Mouse (Mus musculus): ENCODE results near the gene Itpr1.
A peak's percentile ranks its signal among the peaks of the same experiment; 100 is the strongest.

Itpr1 gene

DNA sequence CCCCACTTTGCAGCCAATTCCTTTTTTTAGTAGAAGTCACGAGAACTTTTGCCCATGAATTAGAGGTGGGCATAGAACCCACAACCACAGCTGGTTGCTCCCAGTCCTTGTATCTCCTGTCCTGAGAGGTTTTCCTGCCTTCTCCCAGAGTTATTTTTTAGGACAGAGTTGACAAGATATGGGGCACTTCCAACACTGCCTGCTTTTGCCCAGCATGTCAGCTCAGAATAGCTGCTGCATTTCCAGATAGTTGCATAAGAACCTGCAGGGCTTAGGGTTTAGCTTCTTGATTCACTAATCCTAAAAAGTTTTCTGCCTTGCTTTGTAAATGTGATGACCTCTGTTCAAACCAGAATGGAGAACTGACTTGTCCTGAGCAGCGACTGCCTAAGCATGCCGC lies 185.1 kb downstream of the Itpr1 start:
- peak; percentile 64 for ATAC-seq (ENCODE audit: low TSS enrichment)

DNA sequence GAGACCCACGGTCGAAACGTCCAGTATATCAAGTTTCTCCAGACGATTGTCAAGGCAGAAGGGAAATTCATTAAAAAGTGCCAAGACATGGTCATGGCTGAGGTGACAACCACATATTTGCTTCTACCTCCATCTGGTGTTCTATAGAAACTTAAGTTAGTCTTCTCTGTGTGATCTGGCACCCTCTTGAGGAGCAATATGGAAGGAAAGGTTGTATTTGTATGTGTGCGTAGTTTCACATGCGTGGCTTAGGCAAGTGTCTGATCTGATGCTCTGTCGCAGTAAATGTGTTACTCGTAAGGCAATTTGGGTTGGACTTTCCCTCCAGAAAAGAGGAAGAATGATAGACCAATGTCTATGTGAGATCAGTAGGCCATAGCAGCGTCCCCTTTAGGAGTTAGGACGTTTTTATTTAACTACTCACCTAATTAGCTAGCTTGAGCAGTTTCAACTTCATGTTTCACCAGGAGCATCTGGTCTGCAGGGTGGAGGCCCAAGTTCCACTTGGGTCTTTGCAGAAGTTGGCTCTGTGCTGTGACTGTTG lies 188.6 kb downstream of the Itpr1 start:
- peak; percentile 60 for ATAC-seq (ENCODE audit: low TSS enrichment)

DNA sequence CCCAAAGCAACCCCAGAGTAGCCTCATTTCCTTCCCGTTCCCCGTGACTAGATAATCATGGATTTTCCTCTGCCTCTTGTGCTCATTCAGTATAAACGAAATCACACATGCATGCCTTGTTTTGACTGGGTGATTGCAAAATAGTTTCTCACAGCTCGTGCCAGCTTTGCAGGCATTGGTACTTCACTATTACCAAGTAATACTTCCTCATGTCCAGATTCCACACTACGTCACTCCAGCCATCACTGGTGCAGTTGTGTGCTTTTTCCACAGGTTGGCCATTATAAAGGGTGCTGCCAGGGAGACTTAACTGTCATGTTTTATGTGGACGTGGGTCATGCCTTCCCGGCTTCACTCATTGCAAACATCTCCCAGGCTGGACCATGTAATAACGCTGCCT lies 191.8 kb downstream of the Itpr1 start:
- no peak for ATAC-seq (ENCODE audit: low TSS enrichment)

DNA sequence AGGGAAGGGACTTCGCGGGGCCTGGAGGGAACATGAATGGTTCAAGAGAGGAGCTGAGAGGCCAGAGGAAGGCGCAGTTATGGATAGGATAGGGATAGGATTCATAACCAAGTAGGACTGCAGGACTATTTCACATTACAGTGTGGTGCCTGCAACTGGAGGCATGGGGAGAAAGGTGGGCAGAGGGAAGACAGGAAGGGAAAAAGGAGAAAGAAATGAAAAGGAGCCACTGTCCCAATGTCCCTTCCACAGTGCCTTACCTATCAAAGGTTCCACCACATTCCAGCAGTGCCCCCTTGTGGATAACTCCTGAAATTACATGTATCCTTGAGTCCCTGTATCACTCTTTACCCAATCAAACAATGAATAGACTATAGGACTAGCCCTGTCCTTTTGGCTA lies 195.2 kb downstream of the Itpr1 start:
- peak; percentile 68 for ATAC-seq (ENCODE audit: low TSS enrichment)

DNA sequence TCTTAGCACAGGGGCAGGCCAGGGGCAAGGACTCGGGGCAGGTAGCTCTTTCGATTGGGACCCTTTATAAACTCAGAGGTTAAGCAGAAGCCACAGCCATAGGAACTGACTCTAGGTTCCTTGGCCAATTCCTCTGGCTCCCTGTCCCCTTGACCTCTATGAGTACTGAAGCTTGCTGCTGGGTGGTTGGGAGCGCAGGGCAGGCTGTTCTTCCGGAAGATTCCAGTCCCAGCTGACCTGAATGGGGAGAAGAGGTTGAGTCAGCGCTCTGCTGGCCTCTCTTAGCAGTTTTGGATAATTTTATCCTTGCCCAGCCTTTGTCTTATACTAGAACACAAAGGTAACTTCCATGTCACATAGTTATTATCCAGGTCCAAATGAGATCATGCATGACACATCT lies 195.8 kb downstream of the Itpr1 start:
- no peak for ATAC-seq (ENCODE audit: low TSS enrichment)

DNA sequence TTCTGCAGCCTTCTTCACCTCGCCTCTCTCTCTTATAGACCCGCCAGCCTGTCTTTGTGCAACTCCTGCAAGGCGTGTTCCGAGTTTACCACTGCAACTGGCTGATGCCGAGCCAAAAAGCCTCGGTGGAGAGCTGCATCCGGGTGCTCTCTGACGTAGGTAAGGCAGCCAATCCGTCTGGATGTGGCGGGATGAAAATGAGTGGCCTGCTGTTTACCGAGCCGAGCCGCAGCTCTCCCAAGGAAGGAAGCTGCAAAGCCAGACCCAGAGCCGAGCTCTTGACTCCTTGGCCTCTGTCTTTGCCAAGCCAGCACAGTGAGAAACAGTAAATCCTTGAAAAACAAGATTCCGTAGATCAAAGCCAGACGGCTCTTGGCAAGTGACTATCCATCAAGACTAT lies 197.9 kb downstream of the Itpr1 start:
- peak; percentile 10; the same call in 1 of the 2 replicates for ATAC-seq (ENCODE audit: low TSS enrichment)

DNA sequence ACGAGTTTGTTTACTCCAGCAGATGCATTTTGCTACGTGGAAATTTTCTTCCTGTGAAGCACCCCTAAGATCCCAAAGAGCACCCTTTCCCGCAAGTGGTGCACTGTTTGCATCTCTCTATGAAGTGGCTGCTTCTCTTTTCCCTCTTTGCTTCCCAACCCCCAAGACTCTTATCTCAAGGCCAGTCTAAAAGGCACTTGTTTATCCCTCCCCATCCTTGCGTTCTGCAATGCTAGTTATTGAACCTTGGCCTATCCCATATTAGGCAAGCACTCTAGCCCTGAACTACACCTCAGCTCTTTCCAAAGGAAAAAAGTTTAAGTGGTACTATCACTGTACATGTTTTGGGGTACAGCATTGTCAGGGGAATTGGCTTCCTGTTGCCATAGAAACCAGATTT lies 198.3 kb downstream of the Itpr1 start:
- no peak for ATAC-seq (ENCODE audit: low TSS enrichment)

DNA sequence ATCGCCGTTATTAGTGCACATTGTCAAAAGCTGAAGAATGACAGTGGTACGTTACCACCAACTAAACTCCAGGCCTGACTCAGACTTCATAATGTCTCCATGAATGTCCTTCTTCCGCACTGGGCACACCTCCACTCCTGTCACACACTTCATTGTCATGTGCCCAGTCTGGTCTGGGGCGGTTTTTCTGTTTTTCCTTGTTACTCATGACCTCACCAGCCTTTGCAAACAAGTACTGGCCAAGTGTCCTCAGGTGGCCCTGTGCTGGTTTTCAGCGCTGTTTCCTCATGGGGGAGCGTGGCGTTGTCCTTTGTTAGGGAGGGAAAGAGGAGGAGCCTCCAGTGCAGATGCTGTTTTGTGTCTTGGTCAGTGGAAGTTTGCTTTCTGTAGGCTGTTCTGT lies 200.1 kb downstream of the Itpr1 start:
- ATAC-seq (ENCODE audit: low TSS enrichment), result no peak

DNA sequence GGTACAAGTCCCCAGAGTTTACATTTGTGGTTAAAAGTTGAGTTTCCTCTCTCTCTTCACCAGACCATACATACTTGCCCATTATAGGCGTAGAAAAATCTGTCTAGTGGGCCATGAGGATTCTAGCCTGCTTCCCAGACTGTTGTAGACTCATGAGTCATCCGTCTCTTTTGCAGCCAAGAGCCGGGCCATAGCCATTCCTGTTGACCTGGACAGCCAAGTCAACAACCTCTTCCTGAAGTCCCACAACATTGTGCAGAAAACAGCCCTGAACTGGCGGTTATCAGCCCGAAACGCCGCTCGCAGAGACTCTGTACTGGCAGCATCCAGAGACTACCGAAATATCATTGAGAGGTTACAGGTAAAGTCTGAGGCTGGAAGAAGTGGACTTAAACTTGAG lies 200.7 kb downstream of the Itpr1 start:
- no peak for ATAC-seq (ENCODE audit: low TSS enrichment)

DNA sequence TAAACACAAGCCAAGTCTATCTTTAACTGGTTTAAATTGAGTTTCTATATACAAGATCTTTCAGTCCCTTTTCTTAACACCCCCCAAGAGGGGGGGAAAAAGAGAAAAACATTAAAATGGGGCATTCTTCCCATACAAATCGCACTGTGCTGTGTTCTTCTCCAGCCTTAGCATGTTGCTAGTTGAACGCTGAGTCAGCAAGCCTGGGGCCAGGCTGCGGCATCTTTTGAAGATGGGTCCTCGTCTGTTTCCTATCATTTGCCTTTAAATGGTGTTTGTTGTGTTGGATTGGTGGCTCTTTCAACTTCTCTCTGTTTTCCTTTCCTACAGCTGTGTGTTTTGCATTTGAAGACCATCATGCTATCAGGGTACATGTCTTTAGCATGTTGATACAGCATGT lies 203.0 kb downstream of the Itpr1 start:
- ATAC-seq (ENCODE audit: low TSS enrichment), result no peak

DNA sequence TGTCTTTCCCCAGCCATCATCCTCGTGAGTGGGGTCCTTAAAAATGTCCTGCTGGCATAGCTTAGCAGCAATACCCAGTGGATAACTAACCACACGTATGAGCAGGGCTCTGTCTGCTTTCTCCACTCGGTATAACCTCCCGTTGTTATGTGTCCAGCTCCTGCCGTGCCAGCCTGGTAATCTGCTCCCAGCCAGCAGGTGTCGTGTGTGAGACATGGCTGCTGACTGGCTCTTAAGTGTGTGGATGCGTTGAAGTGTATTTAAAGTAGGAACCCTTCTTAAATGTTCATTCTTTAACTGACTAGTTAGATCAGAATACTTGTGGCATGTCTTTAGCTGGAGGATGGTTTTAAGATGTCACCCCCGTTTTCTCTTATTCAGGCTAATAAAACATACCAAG lies 204.6 kb downstream of the Itpr1 start:
- ATAC-seq (ENCODE audit: low TSS enrichment), result peak; percentile 91

DNA sequence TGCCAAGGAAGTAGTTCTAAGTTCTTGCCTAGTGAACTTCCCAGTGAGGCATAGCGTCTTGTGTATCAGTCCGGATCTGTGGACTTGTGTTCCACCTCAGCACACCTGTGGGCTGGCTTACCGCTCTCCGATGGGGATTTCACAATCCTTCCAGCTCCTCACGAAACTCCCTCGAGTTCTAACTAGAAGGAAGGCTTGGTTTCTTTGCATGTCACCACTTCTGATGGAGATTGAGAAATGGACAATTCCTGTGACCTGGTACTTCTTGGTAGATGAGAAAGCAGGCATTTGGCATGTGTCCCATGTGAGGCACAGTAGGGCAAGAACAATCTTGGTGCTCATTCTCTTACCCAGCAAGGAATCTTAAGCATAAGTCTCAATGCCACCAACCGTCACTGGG lies 205.3 kb downstream of the Itpr1 start:
- ATAC-seq (ENCODE audit: low TSS enrichment), result no peak

DNA sequence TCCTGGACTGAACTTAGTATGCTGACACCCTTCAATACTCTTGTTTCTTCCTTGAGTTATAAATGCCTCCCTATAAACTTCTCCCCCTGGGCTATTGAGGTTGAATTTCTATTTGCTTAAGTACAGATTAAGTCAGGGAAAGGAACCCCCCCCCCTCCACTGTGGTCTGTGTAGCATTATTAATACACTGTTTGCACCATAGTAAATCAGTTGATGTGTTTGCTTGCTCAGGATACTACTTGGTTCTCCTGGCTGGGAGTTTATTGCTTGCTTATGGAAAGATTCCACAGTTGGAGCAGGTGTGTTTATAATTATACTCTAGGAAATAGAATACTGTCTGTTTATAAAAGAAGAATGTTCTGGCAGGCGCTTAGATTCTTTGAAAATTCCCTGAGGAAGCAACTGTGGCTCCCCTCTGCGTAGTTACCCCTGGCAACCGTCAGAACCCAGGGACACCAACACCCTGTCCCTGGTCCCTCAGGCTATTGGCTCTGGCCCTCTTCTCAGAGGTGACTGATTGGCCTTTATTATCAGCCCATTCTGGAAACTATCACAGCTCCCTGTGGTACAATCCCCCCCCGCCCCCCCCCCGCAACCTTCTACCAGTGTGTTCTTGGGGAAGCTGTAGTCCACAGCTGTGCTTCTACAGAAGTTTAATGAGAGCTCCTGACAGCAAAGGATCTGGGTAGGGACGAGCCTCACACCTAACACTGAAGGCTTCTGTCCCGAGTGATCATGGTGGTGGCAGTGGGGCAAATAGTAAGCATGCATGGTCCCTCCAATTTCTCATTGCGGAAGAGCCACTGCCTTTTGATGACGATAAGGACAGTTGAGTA lies 212.1 kb downstream of the Itpr1 start:
- no peak for ATAC-seq (ENCODE audit: low TSS enrichment)

DNA sequence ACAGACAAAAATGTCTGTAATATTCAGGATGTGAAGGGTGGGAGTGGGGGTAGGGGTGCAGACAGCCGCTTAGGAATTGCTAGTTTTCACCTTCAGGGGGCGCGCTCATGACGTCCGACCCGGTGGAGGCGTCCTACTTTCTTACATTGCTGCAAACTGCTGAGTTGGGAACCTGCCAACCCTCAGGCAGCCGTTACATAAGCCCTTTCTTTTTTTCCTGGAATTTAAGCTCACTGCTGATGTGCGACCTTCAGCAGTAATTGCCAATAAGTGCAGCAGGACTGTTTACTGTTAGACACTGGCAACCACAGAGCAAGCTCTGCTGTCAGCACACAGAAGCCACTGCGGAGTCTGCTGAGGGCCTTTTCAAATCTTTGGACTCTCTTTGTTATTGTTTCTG lies 213.9 kb downstream of the Itpr1 start:
- ATAC-seq (ENCODE audit: low TSS enrichment), result peak; percentile 77

DNA sequence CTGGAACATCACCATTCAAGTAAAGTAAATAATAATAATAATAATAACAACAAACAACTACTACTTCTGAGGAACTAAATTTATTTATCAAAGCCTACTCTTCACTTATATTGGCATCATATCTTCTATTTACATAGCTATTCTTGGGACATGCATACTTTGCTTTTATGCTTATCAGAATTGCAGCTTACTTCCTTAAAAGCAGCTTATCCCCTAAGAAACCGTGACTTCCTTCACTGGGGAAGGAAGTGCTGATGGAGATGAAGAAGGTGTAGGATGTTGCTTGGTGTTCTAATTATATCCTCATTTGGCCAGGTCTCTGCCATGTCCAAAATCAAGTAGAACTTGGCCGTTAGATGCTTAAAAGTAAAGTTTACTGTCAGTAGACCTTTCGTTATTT lies 215.5 kb downstream of the Itpr1 start:
- ATAC-seq (ENCODE audit: low TSS enrichment), result no peak

DNA sequence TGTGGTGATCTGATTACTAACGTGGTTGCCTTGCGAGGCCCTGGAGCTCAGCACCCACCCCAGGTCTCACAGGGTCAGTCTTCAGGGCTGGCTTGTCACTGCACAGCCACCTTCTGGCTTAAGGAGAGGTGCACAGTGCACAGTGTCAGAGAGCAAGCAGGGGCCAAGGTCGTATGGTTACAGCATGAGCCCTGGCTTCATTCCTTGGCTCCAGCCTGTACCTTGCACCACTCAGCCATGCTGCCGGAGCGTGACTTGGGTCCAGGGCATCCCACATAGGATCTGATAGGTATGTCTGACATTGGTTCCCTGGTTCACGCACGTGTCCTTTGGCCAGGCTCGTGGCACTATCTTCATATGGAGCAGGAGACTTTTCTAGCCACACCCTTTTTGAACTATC lies 217.1 kb downstream of the Itpr1 start:
- no peak for ATAC-seq (ENCODE audit: low TSS enrichment)

DNA sequence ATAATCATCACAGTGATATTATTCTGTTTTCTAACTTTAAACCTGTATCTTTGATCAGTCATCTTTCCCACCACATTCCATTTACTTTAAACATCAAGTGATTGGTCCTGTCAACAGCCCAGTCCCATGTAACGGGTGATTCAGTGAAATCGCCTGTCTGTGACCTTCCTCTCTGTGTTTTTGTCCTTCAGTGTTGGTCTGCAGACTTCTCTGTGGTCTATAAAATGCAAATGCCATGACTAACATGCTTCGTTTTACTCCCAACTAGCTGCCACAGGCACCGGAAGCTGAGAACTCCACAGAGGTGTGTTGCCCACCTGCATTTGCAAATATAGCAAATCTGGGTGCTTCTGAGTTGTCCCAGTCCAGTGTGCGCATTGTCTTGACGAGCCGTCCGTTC lies 218.3 kb downstream of the Itpr1 start:
- no peak for ATAC-seq (ENCODE audit: low TSS enrichment)

DNA sequence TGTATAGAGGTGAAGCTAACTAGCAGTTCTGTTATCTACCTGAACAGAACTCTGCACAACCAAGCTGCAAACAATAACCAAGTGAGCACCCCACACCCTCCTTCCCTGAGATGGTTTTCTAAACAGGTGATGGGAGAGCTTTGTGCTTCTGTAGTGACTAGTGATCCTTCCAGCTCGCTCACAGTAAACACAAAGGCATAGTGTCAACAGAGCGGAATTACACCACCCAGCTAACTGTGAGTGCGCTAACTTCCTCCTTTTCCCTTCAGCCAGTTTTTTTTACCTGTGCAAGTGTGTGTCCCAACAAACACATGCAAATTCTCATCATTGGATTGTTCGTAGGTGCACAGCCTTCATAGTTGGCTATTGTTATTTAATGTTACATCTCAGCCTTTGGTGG lies 219.9 kb downstream of the Itpr1 start:
- no peak for ATAC-seq (ENCODE audit: low TSS enrichment)

DNA sequence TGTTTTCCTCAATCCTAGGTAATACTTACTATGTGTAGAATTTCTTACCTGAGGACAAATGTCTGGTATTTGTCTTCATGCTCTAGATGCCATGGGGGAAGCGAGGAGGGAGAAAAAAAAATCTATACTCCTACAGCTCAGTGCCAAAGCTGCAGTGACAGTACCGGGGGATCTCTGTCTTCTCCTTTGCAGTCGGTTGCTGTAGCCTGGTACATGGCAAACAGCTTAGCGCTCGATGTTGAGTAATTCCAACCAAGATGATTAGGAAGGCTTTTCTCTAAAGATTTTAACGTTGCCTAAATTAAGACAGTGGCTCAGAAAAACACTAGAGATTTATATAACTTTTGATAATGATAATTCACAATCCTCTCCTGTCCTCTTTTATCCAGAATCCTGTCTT lies 221.9 kb downstream of the Itpr1 start:
- peak; percentile 45 for ATAC-seq (ENCODE audit: low TSS enrichment)

DNA sequence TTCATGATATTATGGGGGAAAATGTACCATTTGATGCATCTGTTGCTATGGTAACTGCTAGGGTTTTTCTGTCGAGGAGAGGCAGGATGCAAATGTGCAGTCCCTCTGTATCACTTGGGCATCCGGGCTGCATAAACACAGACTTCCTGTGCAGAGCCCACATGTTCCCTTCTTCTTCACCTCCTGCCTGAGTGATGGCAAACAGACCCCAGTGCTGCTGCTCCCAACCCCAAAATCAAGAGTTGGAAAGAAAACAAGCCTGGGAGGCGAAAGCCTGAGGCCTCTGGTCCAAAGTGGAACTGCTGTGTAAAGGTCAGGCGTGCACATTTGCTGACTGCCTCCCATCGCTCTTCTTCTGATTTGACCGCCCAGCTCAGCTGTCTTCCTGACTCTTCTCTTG lies 222.6 kb downstream of the Itpr1 start:
- ATAC-seq (ENCODE audit: low TSS enrichment), result peak; percentile 49; the same call in 1 of the 2 replicates

DNA sequence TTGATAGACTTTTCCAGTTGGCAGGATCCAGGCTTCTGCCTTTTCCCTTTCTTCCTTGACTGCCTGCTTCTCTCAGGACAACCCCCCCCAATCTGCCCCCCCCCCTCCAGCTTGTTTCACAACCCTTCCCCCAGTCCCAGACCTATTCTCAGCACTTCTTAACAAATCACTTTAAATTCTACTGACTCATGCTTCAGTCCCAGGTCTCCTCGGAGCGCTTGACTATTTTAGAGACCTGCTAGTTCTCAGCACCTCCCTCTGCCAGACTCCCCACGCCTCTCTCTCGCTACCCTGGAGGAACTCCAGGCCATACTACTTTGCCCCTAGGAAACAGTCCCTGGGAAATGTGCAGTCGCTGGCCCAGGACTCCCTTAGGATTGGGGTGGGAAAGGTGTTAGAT lies 223.7 kb downstream of the Itpr1 start:
- peak; percentile 77 for ATAC-seq (ENCODE audit: low TSS enrichment)

DNA sequence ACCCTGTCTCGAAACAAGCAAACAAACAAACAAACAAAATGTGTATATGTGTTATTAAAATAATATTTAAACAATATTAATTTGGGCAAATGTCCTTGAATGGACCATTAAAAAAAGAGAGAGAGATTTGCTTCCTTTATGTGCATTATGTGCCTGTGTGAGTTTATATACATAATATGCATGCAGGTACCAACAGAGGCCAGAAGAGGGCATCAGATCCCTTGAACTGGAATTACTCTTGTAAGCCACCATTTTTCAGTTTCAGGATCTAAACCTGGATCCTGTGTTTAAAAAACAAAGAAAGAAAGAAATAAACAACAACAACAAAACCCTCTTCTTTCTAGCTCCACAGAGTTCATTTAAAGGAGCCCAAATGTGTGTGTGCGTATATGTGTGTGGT lies 228.4 kb downstream of the Itpr1 start:
- no peak for ATAC-seq (ENCODE audit: low TSS enrichment)

DNA sequence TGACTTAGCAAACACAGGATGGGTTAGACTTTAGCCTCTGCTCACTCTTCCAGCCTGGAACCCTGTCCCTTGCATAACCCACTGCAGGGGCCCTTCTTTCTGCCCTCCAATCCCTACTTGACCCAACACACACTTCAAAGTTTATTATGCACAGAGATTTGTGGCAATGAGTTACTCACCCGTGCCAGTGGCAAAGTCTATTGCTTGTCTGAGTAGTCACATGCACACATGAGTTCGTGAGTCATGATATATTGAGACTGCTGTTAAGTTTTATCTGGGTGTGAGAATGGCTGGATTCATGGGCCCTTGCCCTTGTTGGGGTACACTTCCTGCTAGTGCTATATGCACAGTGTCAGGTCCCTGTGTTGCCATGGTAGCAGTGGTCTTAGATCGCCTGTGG lies 229.4 kb downstream of the Itpr1 start:
- no peak for ATAC-seq (ENCODE audit: low TSS enrichment)

DNA sequence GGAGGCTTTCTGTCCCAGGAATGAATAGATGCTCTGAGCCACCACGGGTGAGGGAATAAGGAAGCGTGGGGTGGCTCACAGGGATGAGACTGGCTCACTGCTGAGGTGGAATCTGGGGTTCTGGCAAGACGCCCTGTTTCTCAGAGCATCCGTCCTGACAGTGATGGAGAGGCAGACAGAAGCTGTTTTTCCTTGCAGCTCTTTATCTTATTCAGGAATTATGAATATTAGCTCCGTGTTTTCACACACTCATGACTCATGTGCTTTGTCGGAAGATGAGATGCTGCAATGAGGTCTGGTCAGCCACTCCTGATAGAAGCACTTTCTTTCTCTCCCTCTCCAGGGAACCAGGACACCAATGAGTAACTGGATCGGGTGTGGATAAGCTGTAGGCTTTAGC lies 231.5 kb downstream of the Itpr1 start:
- peak; percentile 75 for ATAC-seq (ENCODE audit: low TSS enrichment)
